Comparison of ENCODE assay signal across 12 mouse cellular contexts in genomic region chr17:28344670-28345069, GRCm38 (mm10). TPM values are rescaled to one million over a fixed set of nuclear protein-coding genes. Genes with fewer than 3 reads are reported as not detected.
DNase-seq lines count a peak whose midpoint lies in the region; ATAC-seq and TF ChIP-seq lines count a peak whose summit lies in the region.
"Had no signal": no experiment of that assay in that cellular context is flagged by ENCODE, and none has a peak within 500 bp of the region (broad histone marks: within the 10 kb centered on the region; RNA-seq: fewer than 3 reads in every experiment).

No protein-coding gene starts in this region.

- H3K4me2 ChIP-seq in liver, embryonic 12.5 days = no peak overlapping the region
- H3K4me2 ChIP-seq in heart, embryonic 16.5 days (ENCODE audit: low read depth, low read length) = peak overlapping the region; percentile 49; the same call in 1 of the 2 replicates
- H3K4me2 ChIP-seq in myocyte (ENCODE audit: low read depth) = peak overlapping the region; percentile 72
- H3K4me2 ChIP-seq: forebrain, embryonic 15.5 days had no signal

- no peaks in the 10 kb centered on the region for H3K36me3 ChIP-seq in heart, adult 2 months (ENCODE audit: control insufficient read depth, insufficient read depth, low read length)
- H3K36me3 ChIP-seq in liver, embryonic 12.5 days = peaks cover 12% of the 10 kb centered on the region
- 0 out of 2 replicates have a peak, but pooled peaks cover 3% of the 10 kb centered on the region for H3K36me3 ChIP-seq in heart, embryonic 16.5 days (ENCODE audit: control insufficient read depth, insufficient read depth)
- H3K36me3 ChIP-seq in myocyte (ENCODE audit: control insufficient read depth, insufficient read depth) = no peaks in the 10 kb centered on the region
- H3K36me3 ChIP-seq: forebrain, embryonic 15.5 days had no signal

- 72% methylated on average over 3 of the region's 3 CpGs for WGBS in heart, adult 2 months
- 53% methylated on average over 3 of the region's 3 CpGs for WGBS in liver, embryonic 12.5 days (ENCODE audit: insufficient replicate concordance)
- WGBS in heart, embryonic 16.5 days = 47% methylated on average over 3 of the region's 3 CpGs

- ATAC-seq in liver, embryonic 12.5 days = no peak
- no peak for ATAC-seq in heart, embryonic 16.5 days (replicated peaks; ENCODE audit: extremely low read depth, insufficient read depth, low FRiP score)
- ATAC-seq: forebrain, embryonic 15.5 days had no signal

- H3K4me1 ChIP-seq in heart, adult 2 months (ENCODE audit: control insufficient read depth, insufficient read depth, low read length) = peaks cover 6% of the 10 kb centered on the region
- H3K4me1 ChIP-seq in liver, embryonic 12.5 days = peaks cover 90% of the 10 kb centered on the region
- H3K4me1 ChIP-seq in heart, embryonic 16.5 days (ENCODE audit: control insufficient read depth, insufficient read depth, low read length) = peaks cover 59% of the 10 kb centered on the region

- TF ChIP-seq CTCF in heart, adult 2 months (IDR thresholded peaks at IDR 0.05) = no peak

- TF ChIP-seq EP300 in heart, adult 2 months (IDR thresholded peaks at IDR 0.05; ENCODE audit: insufficient read depth, low read depth, low read length) = no peak

- no peaks in the 10 kb centered on the region for H3K9me3 ChIP-seq in liver, embryonic 12.5 days (replicated peaks)
- no peaks in the 10 kb centered on the region for H3K9me3 ChIP-seq in heart, embryonic 16.5 days (replicated peaks; ENCODE audit: control insufficient read depth, low read length)
- H3K9me3 ChIP-seq: forebrain, embryonic 15.5 days had no signal

- H3K4me3 ChIP-seq in heart, adult 2 months = no peak overlapping the region
- no peak overlapping the region for H3K4me3 ChIP-seq in liver, embryonic 12.5 days
- no peak overlapping the region for H3K4me3 ChIP-seq in heart, embryonic 16.5 days (ENCODE audit: low read length)
- H3K4me3 ChIP-seq in myocyte = no peak overlapping the region
- H3K4me3 ChIP-seq: forebrain, embryonic 15.5 days had no signal

- no peak for TF ChIP-seq POLR2A in heart, adult 2 months (IDR thresholded peaks at IDR 0.05; ENCODE audit: insufficient read depth, low read depth, low read length)
- TF ChIP-seq POLR2A in myocyte (IDR thresholded peaks at IDR 0.05; ENCODE audit: insufficient read length, low read depth) = no peak

- no peak overlapping the region for H3K9ac ChIP-seq in heart, adult 2 months (ENCODE audit: low read depth, low read length)
- no peak overlapping the region for H3K9ac ChIP-seq in liver, embryonic 12.5 days
- peak overlapping the region; percentile 55 for H3K9ac ChIP-seq in heart, embryonic 16.5 days (ENCODE audit: low read length)
- H3K9ac ChIP-seq: forebrain, embryonic 15.5 days had no signal

- H3K27me3 ChIP-seq in heart, adult 2 months (ENCODE audit: control insufficient read depth, insufficient read depth, low read length) = no peaks in the 10 kb centered on the region
- H3K27me3 ChIP-seq in liver, embryonic 12.5 days (replicated peaks) = peaks cover 86% of the 10 kb centered on the region
- no peaks in the 10 kb centered on the region for H3K27me3 ChIP-seq in heart, embryonic 16.5 days (ENCODE audit: control insufficient read depth, insufficient read depth, low read length)
- H3K27me3 ChIP-seq in myocyte (ENCODE audit: control insufficient read depth, insufficient read depth, insufficient read length) = no peaks in the 10 kb centered on the region
- H3K27me3 ChIP-seq: forebrain, embryonic 15.5 days had no signal

- peak overlapping the region; percentile 17; the same call in 1 of the 2 replicates for H3K27ac ChIP-seq in heart, adult 2 months
- peak overlapping the region; percentile 54; the same call in 1 of the 2 replicates for H3K27ac ChIP-seq in liver, embryonic 12.5 days
- H3K27ac ChIP-seq in heart, embryonic 16.5 days (ENCODE audit: low read length) = peak overlapping the region; percentile 79
- H3K27ac ChIP-seq: forebrain, embryonic 15.5 days had no signal

- no peak overlapping the region for H3ac ChIP-seq in myocyte (ENCODE audit: control insufficient read depth, insufficient read length)

- H3K79me2 ChIP-seq in heart, adult 2 months (replicated peaks; ENCODE audit: control insufficient read depth, insufficient read depth, low read length) = no peaks in the 10 kb centered on the region
- peaks cover 74% of the 10 kb centered on the region for H3K79me2 ChIP-seq in myocyte (ENCODE audit: control insufficient read depth, insufficient read depth)

- intact Hi-C loops in heart, adult 2 months (cut with DNase I) = no loop called here
- intact Hi-C loops in heart, postnatal 14 days (cut with DNase I) = no loop called here
- intact Hi-C loops in left cerebral cortex, postnatal 14 days (cut with DNase I) = no loop called here

- DNase-seq in heart, adult 2 months = no peak
- no peak for DNase-seq in heart, postnatal 14 days
- no peak for DNase-seq in liver
- no peak for DNase-seq in left cerebral cortex, postnatal 14 days (ENCODE audit: low spot score in 2 of 2)
- DNase-seq in cerebellum, postnatal 4 days (ENCODE audit: low spot score in 2 of 2) = no peak
- DNase-seq: gastrocnemius, postnatal 25 days; kidney, adult 11 months; layer of hippocampus, postnatal 36 days had no signal

TF ChIP-seq in myocyte, 11 proteins besides CTCF, POLR2A, EP300 and RAD21:
- no peak for TF ChIP-seq REST (IDR thresholded peaks at IDR 0.05; ENCODE audit: insufficient read depth, insufficient read length)
- TF ChIP-seq CEBPB (IDR thresholded peaks at IDR 0.05; ENCODE audit: insufficient read depth, poor library complexity, severe bottlenecking) = no peak
- TF ChIP-seq POLR2AphosphoS2 (IDR thresholded peaks at IDR 0.05; ENCODE audit: insufficient read length, low read depth) = no peak
TF ChIP-seq in myocyte: peak in this region for 0.

RNA-seq across cellular contexts. Expression of gene Tead3, which starts 5.9 kb away (rescaled TPM):
- 10 to 100 TPM; 12.7 to 13.7 TPM for total RNA-seq in heart, adult 2 months (2021)
- 20.2 and 21.2 TPM in 2 replicates for polyA plus RNA-seq in heart, adult 2 months (2012; rRNA removed)
- 10 to 100 TPM; 12.3 to 19.2 TPM for total RNA-seq in heart, postnatal 14 days (2021)
- polyA plus RNA-seq in liver, embryonic 12.5 days (2016; fragmentation: Nextera tagmentation; extraction: Ambion mirVana) = 1.9 and 2.0 TPM in 2 replicates
- 6.2 and 6.4 TPM in 2 replicates for polyA plus RNA-seq in heart, embryonic 16.5 days (2015; fragmentation: Nextera tagmentation; extraction: Ambion mirVana)
- 20.1 TPM for polyA plus RNA-seq in myocyte (2012; fragmentation: generic; extraction: Trizol)
- 1 to 10 TPM; 2.4 to 3.3 TPM for total RNA-seq in left cerebral cortex, postnatal 14 days (2021)

RNA-seq across cellular contexts. Expression of gene Rpl10a, which starts 16.4 kb away (rescaled TPM):
- 100 to 1,000 TPM; 360 to 417 TPM for total RNA-seq in heart, adult 2 months (2021)
- polyA plus RNA-seq in heart, adult 2 months (2012; rRNA removed) = 634 and 1,197 TPM in 2 replicates
- 100 to 1,000 TPM; 411 to 471 TPM for total RNA-seq in heart, postnatal 14 days (2021)
- 472 and 487 TPM in 2 replicates for polyA plus RNA-seq in liver, embryonic 12.5 days (2016; fragmentation: Nextera tagmentation; extraction: Ambion mirVana)
- polyA plus RNA-seq in heart, embryonic 16.5 days (2015; fragmentation: Nextera tagmentation; extraction: Ambion mirVana) = 279 and 343 TPM in 2 replicates
- polyA plus RNA-seq in myocyte (2012; fragmentation: generic; extraction: Trizol) = 2,984 TPM
- total RNA-seq in left cerebral cortex, postnatal 14 days (2021) = 100 to 1,000 TPM; 365 to 369 TPM

RNA-seq across cellular contexts. Expression of gene Tulp1, which starts 20.4 kb away (rescaled TPM):
- total RNA-seq in heart, adult 2 months (2021) = not detected
- polyA plus RNA-seq in heart, adult 2 months (2012; rRNA removed) = 0.38 TPM in 1 of 2 replicates, not detected in the other
- under 1 TPM; 0.41 TPM for total RNA-seq in heart, postnatal 14 days (2021)
- polyA plus RNA-seq in liver, embryonic 12.5 days (2016; fragmentation: Nextera tagmentation; extraction: Ambion mirVana) = 1.4 and 1.6 TPM in 2 replicates
- polyA plus RNA-seq in heart, embryonic 16.5 days (2015; fragmentation: Nextera tagmentation; extraction: Ambion mirVana) = 2.1 and 3.1 TPM in 2 replicates
- not detected for polyA plus RNA-seq in myocyte (2012; fragmentation: generic; extraction: Trizol)
- total RNA-seq in left cerebral cortex, postnatal 14 days (2021) = under 1 TPM in 1 of 2 experiments, not detected in 1; 0.66 TPM
- total RNA-seq: gastrocnemius, postnatal 25 days; layer of hippocampus, postnatal 36 days had no signal

RNA-seq across cellular contexts. Expression of gene Fance, which starts 31.4 kb away (rescaled TPM):
- total RNA-seq in heart, adult 2 months (2021) = 10 to 100 TPM; 11.2 to 12.0 TPM
- 7.4 and 11.8 TPM in 2 replicates for polyA plus RNA-seq in heart, adult 2 months (2012; rRNA removed)
- 10 to 100 TPM; 12.8 to 14.2 TPM for total RNA-seq in heart, postnatal 14 days (2021)
- polyA plus RNA-seq in liver, embryonic 12.5 days (2016; fragmentation: Nextera tagmentation; extraction: Ambion mirVana) = 18.8 and 22.1 TPM in 2 replicates
- 17.6 and 21.1 TPM in 2 replicates for polyA plus RNA-seq in heart, embryonic 16.5 days (2015; fragmentation: Nextera tagmentation; extraction: Ambion mirVana)
- polyA plus RNA-seq in myocyte (2012; fragmentation: generic; extraction: Trizol) = 28.5 TPM
- total RNA-seq in left cerebral cortex, postnatal 14 days (2021) = 10 to 100 TPM; 28.3 to 29.6 TPM

Comparison
In these comparisons a context has a peak if more than half of its experiments do, and no peak if none do; other contexts are left out.
1. H3K27ac ChIP-seq: peak in every context shown above with its lines; median percentile 79 in heart, embryonic 16.5 days; 54 in liver, embryonic 12.5 days; 17 in heart, adult 2 months.